Mouse (Mus musculus) neural tube, embryonic 15.5 days (tissue): Measurements from ENCODE around the gene Nipa2. TPM values are rescaled to one million over a fixed set of nuclear protein-coding genes. Genes with fewer than 3 reads are reported as not detected.

ENCODE experiments used
- ATAC-seq: fragments of 200-750 bp; cut with Nextera tagmentation; 2 replicates; pipeline ENCODE4 v1.8.0; 2017; ENCODE audit warnings: mild to moderate bottlenecking, moderate TSS enrichment, moderate library complexity; ENCODE audit not compliant: low FRiP score
- H3K27ac ChIP-seq: fragments of 300-500 bp; sonication (generic); replicated peaks from 2 replicates; pipeline ENCODE4 v1.5.1; 2015; ENCODE audit warnings: mild to moderate bottlenecking, inconsistent platforms
- H3K27me3 ChIP-seq: fragments of 300-500 bp; sonication (generic); replicated peaks from 2 replicates; pipeline ENCODE4 v1.6.1; 2015; ENCODE audit warnings: inconsistent platforms
- H3K36me3 ChIP-seq: fragments of 300-500 bp; sonication (generic); 2 replicates; pipeline ENCODE4 v1.6.1; 2015; ENCODE audit warnings: inconsistent platforms
- H3K4me1 ChIP-seq: fragments of 300-500 bp; sonication (generic); 2 replicates; pipeline ENCODE4 v1.6.1; 2015; ENCODE audit warnings: inconsistent platforms
- H3K4me2 ChIP-seq: fragments of 300-500 bp; sonication (generic); 2 replicates; pipeline ENCODE4 v1.6.1; 2015; ENCODE audit warnings: inconsistent platforms, mild to moderate bottlenecking, moderate library complexity
- H3K4me3 ChIP-seq: fragments of 300-500 bp; sonication (generic); replicated peaks from 2 replicates; pipeline ENCODE4 v1.5.1; 2015; ENCODE audit warnings: mild to moderate bottlenecking, inconsistent platforms
- H3K9ac ChIP-seq: fragments of 300-500 bp; sonication (generic); replicated peaks from 2 replicates; pipeline ENCODE4 v1.6.1; 2015; ENCODE audit warnings: mild to moderate bottlenecking, inconsistent platforms
- H3K9me3 ChIP-seq: fragments of 300-500 bp; sonication (generic); replicated peaks from 2 replicates; pipeline ENCODE4 v1.6.1; 2016; ENCODE audit warnings: inconsistent platforms
- WGBS: fragments of 180-500 bp; shearing (Covaris S2); methylation state at CpG from one replicate; pipeline ENCODE4 v1.1.7; 2015; ENCODE audit warnings: mixed read lengths; 5-methylcytosine and 5-hydroxymethylcytosine counted together
- polyA plus RNA-seq: library from polyadenylated mRNA; unstranded; fragments of >200 nt; fragmentation: Nextera tagmentation; extraction: Ambion mirVana; gene quantifications from 2 replicates; pipeline ENCODE4 v1.2.1, GENCODE M21; 2015

Gene Nipa2
- polyA plus RNA-seq, 1 experiment from 2014 or later: 34.5 TPM

GRCm38 (mm10) chr7:55981511-55981910 lies 19.2 kb upstream of the Nipa2 start:
- H3K36me3 ChIP-seq: peaks cover 36% of the 10 kb centered on the region
- no peaks in the 10 kb centered on the region for H3K27me3 ChIP-seq
- H3K9ac ChIP-seq: no peak overlapping the region
- no peak overlapping the region for H3K4me3 ChIP-seq
- H3K4me2 ChIP-seq: no peak overlapping the region
- no peak overlapping the region for H3K27ac ChIP-seq
- 91% methylated on average over 2 of the region's 2 CpGs for WGBS
- ATAC-seq: no peak
- no peaks in the 10 kb centered on the region for H3K9me3 ChIP-seq
- H3K4me1 ChIP-seq: no peaks in the 10 kb centered on the region

- no peaks in the 10 kb centered on the region for H3K9me3 ChIP-seq
- H3K4me1 ChIP-seq: no peaks in the 10 kb centered on the region
- no peak overlapping the region for H3K27ac ChIP-seq
- H3K36me3 ChIP-seq: peaks cover 14% of the 10 kb centered on the region
- H3K9ac ChIP-seq: no peak overlapping the region
- 94% methylated on average over 2 of the region's 2 CpGs for WGBS
- no peak overlapping the region for H3K4me3 ChIP-seq
- no peaks in the 10 kb centered on the region for H3K27me3 ChIP-seq
- H3K4me2 ChIP-seq: no peak overlapping the region
- no peak for ATAC-seq
Measured at GRCm38 (mm10) chr7:55974429-55974828, 12.2 kb upstream of the Nipa2 start.

GRCm38 (mm10) chr7:55969415-55969814 lies 7.1 kb upstream of the Nipa2 start:
- H3K27ac ChIP-seq: no peak overlapping the region
- 80% methylated on average over 1 of the region's 1 CpGs for WGBS
- no peaks in the 10 kb centered on the region for H3K4me1 ChIP-seq
- peaks cover 6% of the 10 kb centered on the region for H3K36me3 ChIP-seq
- no peak overlapping the region for H3K9ac ChIP-seq
- no peak overlapping the region for H3K4me2 ChIP-seq
- ATAC-seq: no peak
- H3K4me3 ChIP-seq: no peak overlapping the region
- H3K9me3 ChIP-seq: no peaks in the 10 kb centered on the region
- H3K27me3 ChIP-seq: no peaks in the 10 kb centered on the region

- no peaks in the 10 kb centered on the region for H3K9me3 ChIP-seq
- no peaks in the 10 kb centered on the region for H3K27me3 ChIP-seq
- no peak overlapping the region for H3K9ac ChIP-seq
- ATAC-seq: no peak
- H3K27ac ChIP-seq: no peak overlapping the region
- 44% methylated on average over 16 of the region's 16 CpGs for WGBS
- peaks cover 4% of the 10 kb centered on the region for H3K4me1 ChIP-seq
- H3K36me3 ChIP-seq: no peaks in the 10 kb centered on the region
- peak overlapping the region; percentile 43 for H3K4me2 ChIP-seq
- peak overlapping the region; percentile 25 for H3K4me3 ChIP-seq
Measured at GRCm38 (mm10) chr7:55968258-55968901, 6.1 kb upstream of the Nipa2 start.

GRCm38 (mm10) chr7:55966866-55967460 lies 4.7 kb upstream of the Nipa2 start:
- WGBS: 31% methylated on average over 3 of the region's 3 CpGs

GRCm38 (mm10) chr7:55960506-55960905 lies 1.8 kb downstream of the Nipa2 start:
- no peak overlapping the region for H3K9ac ChIP-seq
- no peak overlapping the region for H3K27ac ChIP-seq
- peaks cover 22% of the 10 kb centered on the region for H3K4me1 ChIP-seq
- no peak for ATAC-seq
- no peaks in the 10 kb centered on the region for H3K27me3 ChIP-seq
- H3K4me3 ChIP-seq: no peak overlapping the region
- WGBS: 98% methylated on average over 1 of the region's 1 CpGs
- H3K9me3 ChIP-seq: no peaks in the 10 kb centered on the region
- no peak overlapping the region for H3K4me2 ChIP-seq
- H3K36me3 ChIP-seq: no peaks in the 10 kb centered on the region

More at GRCm38 (mm10) chr7:55966866-55967460, 4.7 kb upstream of the Nipa2 start:
- Histone ChIP-seq H3K4me3 (no peak overlapping the region), H3K36me3 (no peaks in the 10 kb centered on the region), H3K27me3 (no peaks in the 10 kb centered on the region), H3K9ac (no peak overlapping the region), H3K4me1 (peaks cover 10% of the 10 kb centered on the region), H3K27ac (no peak overlapping the region), H3K9me3 (no peaks in the 10 kb centered on the region), H3K4me2 (no peak overlapping the region)
- no peak for ATAC-seq

GRCm38 (mm10) chr7:55959801-55960200 lies 2.5 kb downstream of the Nipa2 start:
- Histone ChIP-seq H3K27me3 (no peaks in the 10 kb centered on the region), H3K9ac (no peak overlapping the region), H3K9me3 (no peaks in the 10 kb centered on the region), H3K4me1 (peaks cover 22% of the 10 kb centered on the region), H3K36me3 (0 out of 2 replicates have a peak, but pooled peaks cover under 1% of the 10 kb centered on the region), H3K4me2 (no peak overlapping the region), H3K27ac (no peak overlapping the region), H3K4me3 (no peak overlapping the region)
- 98% methylated on average over 3 of the region's 3 CpGs for WGBS
- ATAC-seq: no peak

GRCm38 (mm10) chr7:55957916-55958315 lies 4.4 kb downstream of the Nipa2 start:
- Histone ChIP-seq H3K27me3 (no peaks in the 10 kb centered on the region), H3K36me3 (peaks cover 9% of the 10 kb centered on the region), H3K4me2 (no peak overlapping the region), H3K27ac (no peak overlapping the region), H3K4me3 (no peak overlapping the region), H3K4me1 (peaks cover 13% of the 10 kb centered on the region), H3K9me3 (no peaks in the 10 kb centered on the region), H3K9ac (no peak overlapping the region)
- ATAC-seq: no peak
- 98% methylated on average over 4 of the region's 4 CpGs for WGBS

GRCm38 (mm10) chr7:55957178-55957577 lies 5.1 kb downstream of the Nipa2 start:
- Histone ChIP-seq H3K27ac (no peak overlapping the region), H3K27me3 (no peaks in the 10 kb centered on the region), H3K36me3 (peaks cover 9% of the 10 kb centered on the region), H3K4me3 (no peak overlapping the region), H3K4me1 (peaks cover 11% of the 10 kb centered on the region), H3K9me3 (no peaks in the 10 kb centered on the region), H3K9ac (no peak overlapping the region), H3K4me2 (no peak overlapping the region)
- ATAC-seq: no peak
- 73% methylated on average over 3 of the region's 3 CpGs for WGBS

- Histone ChIP-seq H3K4me3 (no peak overlapping the region), H3K27ac (no peak overlapping the region), H3K4me2 (no peak overlapping the region), H3K4me1 (peaks cover 10% of the 10 kb centered on the region), H3K9ac (no peak overlapping the region), H3K27me3 (no peaks in the 10 kb centered on the region), H3K9me3 (no peaks in the 10 kb centered on the region), H3K36me3 (peaks cover 9% of the 10 kb centered on the region)
- no peak for ATAC-seq
- over 99% methylated on average over 2 of the region's 2 CpGs for WGBS
Measured at GRCm38 (mm10) chr7:55956054-55956453, 6.2 kb downstream of the Nipa2 start.

- 94% methylated on average over 4 of the region's 4 CpGs for WGBS
Measured at GRCm38 (mm10) chr7:55938341-55938740, 23.9 kb downstream of the Nipa2 start.

GRCm38 (mm10) chr7:55935025-55935424 lies 27.3 kb downstream of the Nipa2 start:
- Histone ChIP-seq H3K4me3 (no peak overlapping the region), H3K4me1 (no peaks in the 10 kb centered on the region), H3K9ac (no peak overlapping the region), H3K9me3 (no peaks in the 10 kb centered on the region), H3K36me3 (peaks cover 16% of the 10 kb centered on the region), H3K27me3 (no peaks in the 10 kb centered on the region), H3K27ac (no peak overlapping the region), H3K4me2 (no peak overlapping the region)
- 97% methylated on average over 2 of the region's 2 CpGs for WGBS
- ATAC-seq: no peak

More at GRCm38 (mm10) chr7:55938341-55938740, 23.9 kb downstream of the Nipa2 start:
- ATAC-seq: no peak
- peaks cover 8% of the 10 kb centered on the region; the same call in 1 of the 2 replicates for H3K36me3 ChIP-seq
- H3K4me2 ChIP-seq: no peak overlapping the region
- no peaks in the 10 kb centered on the region for H3K4me1 ChIP-seq
- no peaks in the 10 kb centered on the region for H3K9me3 ChIP-seq
- no peak overlapping the region for H3K27ac ChIP-seq
- no peak overlapping the region for H3K4me3 ChIP-seq
- H3K27me3 ChIP-seq: no peaks in the 10 kb centered on the region
- H3K9ac ChIP-seq: no peak overlapping the region
